Mouse (Mus musculus) heart, adult 2 months (tissue): Measurements from ENCODE around the gene Ipcef1. TPM values are rescaled to one million over a fixed set of nuclear protein-coding genes. Genes with fewer than 3 reads are reported as not detected.

Experiments used
- DNase-seq, 2 experiments: peaks; one replicate each; pipeline ENCODE4 v3.0.0; 2021
- H3K27ac ChIP-seq: fragments of 200-600 bp; 2 replicates; pipeline ENCODE4 v1.8.1; 2022
- H3K27me3 ChIP-seq: fragments of 200-500 bp; 2 replicates; pipeline ENCODE4 v1.6.1; 2012; ENCODE audit warnings: mild to moderate bottlenecking, low read length, inconsistent platforms, mixed read lengths; ENCODE audit not compliant: control insufficient read depth, insufficient read depth
- H3K36me3 ChIP-seq: fragments of 200-500 bp; 2 replicates; pipeline ENCODE4 v1.6.1; 2012; ENCODE audit warnings: low read length, inconsistent platforms; ENCODE audit not compliant: control insufficient read depth, insufficient read depth
- H3K4me1 ChIP-seq: fragments of 200-500 bp; 2 replicates; pipeline ENCODE4 v1.6.1; 2011; ENCODE audit warnings: low read length; ENCODE audit not compliant: control insufficient read depth, insufficient read depth
- H3K4me3 ChIP-seq: fragments of 200-600 bp; 2 replicates; pipeline ENCODE4 v1.8.1; 2022
- H3K79me2 ChIP-seq: fragments of 200-500 bp; replicated peaks from 2 replicates; pipeline ENCODE4 v1.6.1; 2012; ENCODE audit warnings: mild to moderate bottlenecking, inconsistent platforms, low read length, moderate library complexity, mixed read lengths; ENCODE audit not compliant: control insufficient read depth, insufficient read depth
- H3K9ac ChIP-seq: fragments of 200-500 bp; 2 replicates; pipeline ENCODE4 v1.6.1; 2012; ENCODE audit warnings: low read depth, mild to moderate bottlenecking, control low read depth, inconsistent platforms, low read length, mixed read lengths
- CTCF ChIP-seq: fragments of 200-600 bp; IDR thresholded peaks from 2 replicates; pipeline ENCODE4 v1.8.1; 2022; ENCODE audit warnings: antibody characterized with exemption, mild to moderate bottlenecking, moderate library complexity
- EP300 ChIP-seq: fragments of 200-500 bp; IDR thresholded peaks from 2 replicates; pipeline ENCODE4 v1.6.1; 2011; ENCODE audit warnings: low read depth, low read length, control low read depth; ENCODE audit not compliant: insufficient read depth
- POLR2A ChIP-seq: fragments of 200-500 bp; IDR thresholded peaks from 2 replicates; pipeline ENCODE4 v1.6.1; 2011; ENCODE audit warnings: mild to moderate bottlenecking, low read depth, low read length, control low read depth; ENCODE audit not compliant: insufficient read depth
- WGBS: fragments of 180-500 bp; shearing (Covaris S2); methylation state at CpG from one replicate; pipeline ENCODE4 v1.1.7; 2018; 5-methylcytosine and 5-hydroxymethylcytosine counted together
- intact Hi-C: fragments of 180-260 bp; cut with DNase I; formaldehyde crosslinking; loops from one replicate; pipeline ENCODE4 v1.15.1; 2025
- polyA plus RNA-seq: library from polyadenylated mRNA; depleted of rRNA; stranded (reverse); fragments of >200 nt; gene quantifications from 2 replicates; pipeline ENCODE4 v1.2.3, GENCODE M21; 2012
- total RNA-seq, 2 experiments: library from RNA; stranded (reverse); gene quantifications; 2 replicates each; pipeline ENCODE4 v1.2.3; 2021

The Ipcef1 gene
- total and polyA plus RNA-seq, 3 experiments, result 0.27 to 0.34 (median 0.31) TPM

DNA sequence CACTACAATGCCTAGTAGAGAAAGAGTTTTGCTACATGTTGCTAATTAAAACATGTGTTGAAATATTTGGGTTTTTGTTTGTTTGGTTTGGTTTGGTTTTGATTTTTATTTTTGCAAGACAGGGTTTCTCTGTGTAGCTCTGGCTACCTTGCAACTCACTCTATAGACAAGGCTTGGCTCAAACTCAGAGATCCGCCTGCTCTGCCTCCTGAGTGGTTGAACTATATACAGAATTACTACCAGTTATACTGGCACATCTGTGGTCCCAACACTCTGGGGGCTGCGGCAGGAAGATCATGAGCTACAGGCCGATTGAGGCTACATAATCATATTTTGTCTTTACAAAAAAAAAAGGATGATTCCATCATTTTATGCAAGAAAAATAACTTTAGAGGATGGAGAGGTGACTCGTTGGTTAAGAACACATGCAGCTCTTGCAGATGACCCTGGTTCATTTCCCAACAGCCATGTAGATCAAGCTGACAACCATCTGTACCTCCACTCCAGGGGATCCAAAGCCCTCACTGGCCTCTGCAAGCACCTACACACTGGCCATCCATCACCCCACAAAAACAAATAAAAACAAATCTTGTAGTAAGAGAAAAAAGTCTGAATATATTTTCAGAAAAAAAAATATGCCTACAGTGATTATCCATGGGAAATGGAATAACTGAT, 53.6 kb downstream of the Ipcef1 start:
- Histone ChIP-seq H3K4me3 (no peak overlapping the region), H3K9ac (no peak overlapping the region), H3K27ac (no peak overlapping the region), H3K27me3 (no peaks in the 10 kb centered on the region), H3K36me3 (no peaks in the 10 kb centered on the region), H3K79me2 (no peaks in the 10 kb centered on the region), H3K4me1 (no peaks in the 10 kb centered on the region)
- no peak for DNase-seq
- no peak for TF ChIP-seq CTCF
- no peak for TF ChIP-seq EP300
- TF ChIP-seq POLR2A, result no peak
- WGBS, result 81% methylated on average over 4 of the region's 4 CpGs
- intact Hi-C loops, result no loop called here

DNA sequence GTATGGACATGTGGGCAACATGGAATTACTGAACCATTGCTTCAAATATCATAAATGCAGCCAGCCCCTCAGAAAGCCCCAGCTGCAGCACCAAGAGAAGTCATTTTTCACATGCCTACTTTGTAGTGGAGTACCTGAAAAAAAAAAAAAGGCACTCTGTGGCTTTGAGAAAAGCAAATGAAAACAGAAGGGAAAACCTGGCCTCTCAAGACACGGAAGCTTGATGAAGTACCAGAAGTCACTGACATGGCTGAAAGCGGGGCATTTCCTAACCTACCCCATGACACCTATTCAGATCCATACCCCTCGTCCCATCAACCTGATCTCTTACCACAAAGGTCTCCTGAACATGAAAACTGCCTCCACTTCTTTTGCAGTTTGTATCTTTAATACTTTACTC, 55.4 kb downstream of the Ipcef1 start:
- Histone ChIP-seq H3K79me2 (no peaks in the 10 kb centered on the region), H3K27ac (no peak overlapping the region), H3K36me3 (no peaks in the 10 kb centered on the region), H3K27me3 (no peaks in the 10 kb centered on the region), H3K4me3 (no peak overlapping the region), H3K9ac (no peak overlapping the region), H3K4me1 (no peaks in the 10 kb centered on the region)
- intact Hi-C loops, result no loop called here
- WGBS, result 72% methylated on average over 3 of the region's 3 CpGs
- TF ChIP-seq CTCF (no peak), POLR2A (no peak), EP300 (no peak)
- no peak for DNase-seq

DNA sequence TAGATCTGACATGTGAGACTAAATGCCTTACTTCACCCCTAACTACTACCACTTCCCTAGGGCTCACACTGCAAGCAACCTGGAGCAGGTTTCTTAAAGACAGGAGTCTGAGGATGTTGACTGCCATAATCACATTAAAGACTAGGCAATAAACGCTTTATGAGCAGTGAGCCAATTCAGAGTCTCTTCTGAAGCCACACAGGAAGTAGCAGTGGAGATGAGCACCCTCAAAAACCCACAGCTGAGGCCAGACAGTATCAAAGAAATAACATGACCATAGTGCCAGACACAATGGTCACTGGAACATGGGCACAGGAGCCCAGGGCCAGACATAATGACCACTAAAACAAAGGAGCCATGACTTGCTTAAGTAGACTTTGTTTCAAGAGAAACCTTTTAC, 63.7 kb downstream of the Ipcef1 start:
- Histone ChIP-seq H3K27me3 (no peaks in the 10 kb centered on the region), H3K27ac (no peak overlapping the region), H3K4me1 (no peaks in the 10 kb centered on the region; the same call in 1 of the 2 replicates), H3K79me2 (no peaks in the 10 kb centered on the region), H3K9ac (no peak overlapping the region), H3K36me3 (no peaks in the 10 kb centered on the region), H3K4me3 (no peak overlapping the region)
- TF ChIP-seq CTCF (no peak), EP300 (no peak), POLR2A (no peak)
- DNase-seq, result no peak
- intact Hi-C loops, result no loop called here
- WGBS, result 71% methylated on average over 1 of the region's 1 CpGs

DNA sequence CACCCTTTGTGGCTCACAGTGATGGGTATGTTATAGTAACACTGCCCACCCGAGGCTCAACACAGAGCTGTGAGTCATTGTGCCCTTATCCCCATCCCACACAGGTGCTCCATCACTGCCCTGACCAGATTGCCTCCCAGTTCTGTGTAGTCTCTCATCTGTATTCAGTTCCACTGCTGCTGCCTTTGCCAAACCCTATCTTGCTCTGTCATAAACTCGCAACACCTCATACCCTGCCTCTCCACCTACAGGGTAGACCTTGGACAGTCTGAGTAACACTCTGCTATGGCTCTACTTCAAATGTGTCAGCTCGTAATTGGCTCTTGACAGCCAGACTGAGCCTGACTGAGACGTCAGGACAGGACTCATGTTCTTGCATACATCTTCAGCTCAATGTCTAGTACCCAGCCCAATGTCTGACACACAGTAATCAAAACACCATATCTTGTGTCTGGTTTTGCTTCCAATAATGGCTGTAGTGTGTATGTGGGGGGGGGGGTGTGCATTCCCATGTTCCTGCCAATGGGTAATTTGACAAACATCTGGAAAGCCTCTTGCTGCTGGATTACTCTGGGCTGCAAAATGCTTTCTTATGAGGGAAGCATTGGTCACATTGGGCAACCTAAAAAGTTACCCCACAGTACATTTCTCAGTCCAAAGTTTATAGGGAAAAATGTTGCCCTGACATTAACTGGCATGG, 64.7 kb downstream of the Ipcef1 start:
- no peaks in the 10 kb centered on the region; the same call in 1 of the 2 replicates for H3K4me1 ChIP-seq
- DNase-seq, result no peak
- intact Hi-C loops, result no loop called here
- H3K27me3 ChIP-seq, result no peaks in the 10 kb centered on the region
- no peak overlapping the region for H3K27ac ChIP-seq
- no peak for TF ChIP-seq POLR2A
- TF ChIP-seq CTCF, result no peak
- no peak for TF ChIP-seq EP300
- WGBS, result 58% methylated on average over 4 of the region's 4 CpGs
- H3K4me3 ChIP-seq, result no peak overlapping the region
- no peaks in the 10 kb centered on the region for H3K79me2 ChIP-seq
- no peaks in the 10 kb centered on the region for H3K36me3 ChIP-seq
- H3K9ac ChIP-seq, result no peak overlapping the region

DNA sequence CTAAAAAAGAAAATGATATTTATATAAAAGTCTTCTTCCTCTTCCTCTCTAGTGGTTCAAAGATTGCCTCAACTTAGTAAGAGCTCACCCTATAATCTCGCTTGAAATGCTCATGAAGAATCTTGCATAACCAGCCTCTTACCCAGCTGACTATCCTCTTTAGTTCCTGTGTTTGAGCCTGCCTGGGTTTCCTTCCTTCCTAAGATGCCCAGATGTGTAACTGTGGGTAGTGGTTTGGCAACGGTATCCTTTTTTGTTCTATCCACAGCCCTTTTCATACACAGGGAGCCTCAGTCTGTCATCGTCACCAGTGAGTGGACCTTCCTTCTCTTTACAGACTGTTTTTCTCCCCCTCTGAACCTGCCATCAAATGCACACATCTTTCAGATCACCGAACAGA, 66.0 kb downstream of the Ipcef1 start:
- 76% methylated on average over 4 of the region's 4 CpGs for WGBS
- no peaks in the 10 kb centered on the region; the same call in 1 of the 2 replicates for H3K4me1 ChIP-seq
- TF ChIP-seq EP300, result no peak
- TF ChIP-seq POLR2A, result no peak
- TF ChIP-seq CTCF, result no peak
- H3K27ac ChIP-seq, result no peak overlapping the region
- no peak overlapping the region for H3K9ac ChIP-seq
- no peak for DNase-seq
- no peaks in the 10 kb centered on the region for H3K79me2 ChIP-seq
- H3K36me3 ChIP-seq, result no peaks in the 10 kb centered on the region
- intact Hi-C loops, result no loop called here
- H3K27me3 ChIP-seq, result no peaks in the 10 kb centered on the region
- H3K4me3 ChIP-seq, result no peak overlapping the region

DNA sequence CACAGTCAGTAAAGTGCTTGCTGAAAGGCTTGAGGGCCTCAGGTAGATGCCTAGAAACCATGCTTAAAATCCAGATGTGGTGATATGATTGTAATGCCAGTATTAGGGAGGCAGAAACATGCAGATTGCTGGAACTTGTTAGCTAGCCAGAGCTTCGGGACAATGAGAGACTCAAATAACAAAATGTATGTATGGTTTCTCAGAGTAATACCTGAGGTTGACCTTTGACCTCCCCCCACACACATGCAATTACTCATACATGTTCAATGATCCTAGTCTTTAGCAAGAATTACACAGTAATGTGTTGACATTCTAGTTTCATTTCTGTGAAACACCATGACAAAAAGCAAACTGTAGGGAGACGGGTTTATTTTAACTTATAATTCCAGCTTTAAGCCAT, 68.8 kb downstream of the Ipcef1 start:
- no peak overlapping the region for H3K9ac ChIP-seq
- no peaks in the 10 kb centered on the region for H3K4me1 ChIP-seq
- WGBS, result 88% methylated on average over 2 of the region's 2 CpGs
- no peaks in the 10 kb centered on the region for H3K79me2 ChIP-seq
- TF ChIP-seq POLR2A (no peak), EP300 (no peak), CTCF (no peak)
- intact Hi-C loops, result no loop called here
- H3K4me3 ChIP-seq, result no peak overlapping the region
- H3K27me3 ChIP-seq, result no peaks in the 10 kb centered on the region
- DNase-seq, result no peak
- no peaks in the 10 kb centered on the region for H3K36me3 ChIP-seq
- H3K27ac ChIP-seq, result no peak overlapping the region
